Comparison of ENCODE assay signal across 8 mouse cellular contexts in genomic region chr10:121625407-121626185, GRCm38 (mm10). TPM values are rescaled to one million over a fixed set of nuclear protein-coding genes. Genes with fewer than 3 reads are reported as not detected.
DNase-seq lines count a peak whose midpoint lies in the region; TF ChIP-seq lines count a peak whose summit lies in the region.

No protein-coding gene starts in this region.

- TF ChIP-seq CTCF in left cerebral cortex, adult 2 months (IDR thresholded peaks at IDR 0.05), result no peak

- H3K27me3 ChIP-seq in hindbrain, embryonic 10.5 days (ENCODE audit: insufficient read depth, poor library complexity, severe bottlenecking), result no peaks in the 10 kb centered on the region

- peaks cover 4% of the 10 kb centered on the region; the same call in 1 of the 2 replicates for H3K4me1 ChIP-seq in brown adipose tissue, adult 24 weeks (ENCODE audit: control insufficient read depth, insufficient read depth, insufficient read length, low read length)
- H3K4me1 ChIP-seq in hindbrain, embryonic 10.5 days (replicated peaks), result peaks cover 11% of the 10 kb centered on the region

- H3K9me3 ChIP-seq in hindbrain, embryonic 10.5 days, result no peaks in the 10 kb centered on the region

- WGBS in hindbrain, embryonic 10.5 days, result under 1% methylated on average over 41 of the region's 41 CpGs

- peak overlapping the region; percentile 90 for H3K27ac ChIP-seq in left cerebral cortex, adult 2 months
- H3K27ac ChIP-seq in brown adipose tissue, adult 24 weeks (replicated peaks; ENCODE audit: low read depth, low read length), result peak overlapping the region; percentile 70
- H3K27ac ChIP-seq in hindbrain, embryonic 10.5 days, result peak overlapping the region; percentile 95

- intact Hi-C loops in left cerebral cortex, adult 2 months (cut with DNase I), result loop anchor here (2.0 to 5.0 kb wide), 2 partner anchors 39 to 422 kb away; partner anchors contain the start of genes Srgap1 and Tbk1
- intact Hi-C loops in left cerebral cortex, postnatal 4 days (cut with DNase I), result loop anchor here (5.0 kb wide), 1 partner anchor 427 kb away; no protein-coding TSS in a partner anchor

- H3K36me3 ChIP-seq in hindbrain, embryonic 10.5 days, result peaks cover 26% of the 10 kb centered on the region

- H3K4me3 ChIP-seq in left cerebral cortex, adult 2 months, result peak overlapping the region; percentile 81
- peak overlapping the region; percentile 70 for H3K4me3 ChIP-seq in brown adipose tissue, adult 24 weeks (ENCODE audit: insufficient read depth, low read depth, low read length)
- H3K4me3 ChIP-seq in hindbrain, embryonic 10.5 days, result peak overlapping the region; percentile 76

- no peak for DNase-seq in left cerebral cortex, adult 2 months (ENCODE audit: extremely low spot score in 1 of 2, low spot score in 2 of 2)
- no peak for DNase-seq in left cerebral cortex, adult 8-10 months (ENCODE audit: low spot score in 2 of 2)
- DNase-seq in hindbrain, embryonic 10.5 days (ENCODE audit: low spot score), result no peak
- peak; percentile 41 for DNase-seq in lung, postnatal 36 days
- DNase-seq in layer of hippocampus, postnatal 36 days, result no peak
- DNase-seq in right cerebral cortex, postnatal 4 days, result no peak
- DNase-seq in left cerebral cortex, postnatal 4 days, result no peak

RNA-seq across cellular contexts. Expression of gene Xpot, which starts 0.5 kb away (rescaled TPM):
- 10 to 100 TPM; 63.8 to 76.9 TPM for total RNA-seq in left cerebral cortex, adult 2 months (2021)
- 10 to 100 TPM; 63.0 to 73.9 (median 65.8) TPM for total RNA-seq in left cerebral cortex, adult 8-10 months (2022)
- 30.2 and 40.6 TPM in 2 replicates for polyA plus RNA-seq in brown adipose tissue, adult 24 weeks (2012; ENCODE audit: insufficient read depth, insufficient read length, missing spikeins)
- polyA plus RNA-seq in hindbrain, embryonic 10.5 days (2016; fragmentation: Nextera tagmentation; extraction: Ambion mirVana), result 42.4 and 51.5 TPM in 2 replicates
- total RNA-seq in layer of hippocampus, postnatal 36 days (2021), result 10 to 100 TPM; 65.7 to 73.6 TPM
- 10 to 100 TPM; 75.3 to 75.5 TPM for total RNA-seq in left cerebral cortex, postnatal 4 days (2021)

RNA-seq across cellular contexts. Expression of gene D930020B18Rik, which starts 15.8 kb away (rescaled TPM):
- total RNA-seq in left cerebral cortex, adult 2 months (2021), result under 1 TPM in 1 of 2 experiments, not detected in 1; 0.42 TPM
- under 1 TPM; 0.14 to 0.72 (median 0.53) TPM for total RNA-seq in left cerebral cortex, adult 8-10 months (2022)
- polyA plus RNA-seq in brown adipose tissue, adult 24 weeks (2012; ENCODE audit: insufficient read depth, insufficient read length, missing spikeins), result not detected in 2 replicates
- polyA plus RNA-seq in hindbrain, embryonic 10.5 days (2016; fragmentation: Nextera tagmentation; extraction: Ambion mirVana), result 0.11 TPM in 1 of 2 replicates, not detected in the other
- total RNA-seq in layer of hippocampus, postnatal 36 days (2021), result under 1 TPM; 0.32 to 0.48 TPM
- under 1 TPM; 0.32 to 0.93 TPM for total RNA-seq in left cerebral cortex, postnatal 4 days (2021)

RNA-seq across cellular contexts. Expression of gene Tbk1, which starts 39.0 kb away (rescaled TPM):
- 10 to 100 TPM; 47.2 to 50.3 TPM for total RNA-seq in left cerebral cortex, adult 2 months (2021)
- total RNA-seq in left cerebral cortex, adult 8-10 months (2022), result 10 to 100 TPM; 44.4 to 55.7 (median 48.4) TPM
- polyA plus RNA-seq in brown adipose tissue, adult 24 weeks (2012; ENCODE audit: insufficient read depth, insufficient read length, missing spikeins), result 9.4 and 16.4 TPM in 2 replicates
- 29.7 and 30.6 TPM in 2 replicates for polyA plus RNA-seq in hindbrain, embryonic 10.5 days (2016; fragmentation: Nextera tagmentation; extraction: Ambion mirVana)
- total RNA-seq in layer of hippocampus, postnatal 36 days (2021), result 10 to 100 TPM; 51.9 to 53.7 TPM
- 10 to 100 TPM; 36.4 to 37.2 TPM for total RNA-seq in left cerebral cortex, postnatal 4 days (2021)
